Mouse (Mus musculus): Measurements from ENCODE around the gene Rasl11a.

DNA sequence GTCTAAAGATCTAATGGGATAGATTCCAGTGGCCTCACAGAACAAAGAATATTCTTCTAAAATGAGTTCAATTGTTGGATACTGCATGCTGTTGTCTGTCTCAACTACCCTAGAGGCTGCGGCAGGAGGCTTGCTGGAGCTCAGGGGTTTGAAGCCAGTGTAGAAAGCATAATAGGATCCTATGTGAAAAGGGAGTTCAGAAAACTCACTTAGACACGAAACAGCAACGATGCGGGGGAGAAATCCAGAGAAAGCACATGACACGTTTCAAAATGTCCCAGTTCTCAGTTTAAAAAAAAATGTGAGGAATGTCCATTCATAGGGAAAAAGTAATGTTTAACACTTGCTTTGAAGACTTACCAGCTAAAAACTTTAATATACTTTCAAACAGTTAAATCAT lies 21.9 kb upstream of the Rasl11a start:
- TF ChIP-seq CTCF (IDR thresholded peaks at IDR 0.05; ENCODE audit: control insufficient read depth, insufficient read depth, insufficient read length) (no peak), MAX (IDR thresholded peaks at IDR 0.05) (no peak), MYOG (IDR thresholded peaks at IDR 0.05; ENCODE audit: control insufficient read depth, extremely low read depth, insufficient read length) (no peak), MYOD1 (IDR thresholded peaks at IDR 0.05; ENCODE audit: control insufficient read depth, insufficient read length, low read depth) (no peak), CEBPB (IDR thresholded peaks at IDR 0.05; ENCODE audit: low read depth) (no peak), FOSL1 (IDR thresholded peaks at IDR 0.05; ENCODE audit: insufficient read depth, low read length, poor library complexity, severe bottlenecking) (no peak), USF1 (IDR thresholded peaks at IDR 0.05; ENCODE audit: low read depth) (no peak)

Measured in C2C12 (cell line).